Mouse (Mus musculus) neural tube, embryonic 12.5 days (tissue): ENCODE results near the gene Cobll1. TPM values are rescaled to one million over a fixed set of nuclear protein-coding genes. Genes with fewer than 3 reads are reported as not detected.

Source experiments
- ATAC-seq: fragments of 200-750 bp; cut with Nextera tagmentation; 2 replicates; pipeline ENCODE4 v1.8.0; 2017; ENCODE audit warnings: low read depth, mild to moderate bottlenecking, moderate TSS enrichment, moderate library complexity; ENCODE audit not compliant: low FRiP score
- H3K27ac ChIP-seq: fragments of 300-500 bp; sonication (generic); 2 replicates; pipeline ENCODE4 v1.5.1; 2016
- H3K27me3 ChIP-seq: fragments of 300-500 bp; sonication (generic); replicated peaks from 2 replicates; pipeline ENCODE4 v1.6.1; 2016; ENCODE audit warnings: mild to moderate bottlenecking
- H3K36me3 ChIP-seq: fragments of 300-500 bp; sonication (generic); 2 replicates; pipeline ENCODE4 v1.6.1; 2016; ENCODE audit warnings: mild to moderate bottlenecking
- H3K4me1 ChIP-seq: fragments of 300-500 bp; sonication (generic); 2 replicates; pipeline ENCODE4 v1.6.1; 2016
- H3K4me2 ChIP-seq: fragments of 300-500 bp; sonication (generic); replicated peaks from 2 replicates; pipeline ENCODE4 v1.6.1; 2016; ENCODE audit warnings: mild to moderate bottlenecking
- H3K4me3 ChIP-seq: fragments of 300-500 bp; sonication (generic); 2 replicates; pipeline ENCODE4 v1.5.1; 2016
- H3K9ac ChIP-seq: fragments of 300-500 bp; sonication (generic); 2 replicates; pipeline ENCODE4 v1.6.1; 2016; ENCODE audit warnings: mild to moderate bottlenecking
- H3K9me3 ChIP-seq: fragments of 300-500 bp; sonication (generic); 2 replicates; pipeline ENCODE4 v1.6.1; 2016; ENCODE audit warnings: mild to moderate bottlenecking
- WGBS: fragments of 180-500 bp; shearing (Covaris S2); methylation state at CpG from one replicate; pipeline ENCODE4 v1.1.7; 2016; 5-methylcytosine and 5-hydroxymethylcytosine counted together
- polyA plus RNA-seq: library from polyadenylated mRNA; unstranded; fragments of >200 nt; fragmentation: Nextera tagmentation; extraction: Ambion mirVana; gene quantifications from 2 replicates; pipeline ENCODE4 v1.2.1, GENCODE M21; 2016

Gene Cobll1
- polyA plus RNA-seq, 1 experiment from 2014 or later = 3.0 TPM

- Histone ChIP-seq H3K4me1 (0 out of 2 replicates have a peak, but pooled peaks cover 4% of the 10 kb centered on the region), H3K27ac (no peak overlapping the region), H3K36me3 (no peaks in the 10 kb centered on the region), H3K4me3 (no peak overlapping the region), H3K27me3 (no peaks in the 10 kb centered on the region), H3K4me2 (no peak overlapping the region), H3K9me3 (no peaks in the 10 kb centered on the region), H3K9ac (no peak overlapping the region)
- ATAC-seq = no peak
These were observed 51.6 kb downstream of the Cobll1 start for GRCm38 (mm10) chr2:65187652-65188051.

- Histone ChIP-seq H3K4me2 (no peak overlapping the region), H3K9ac (no peak overlapping the region), H3K4me1 (0 out of 2 replicates have a peak, but pooled peaks cover 4% of the 10 kb centered on the region), H3K27ac (no peak overlapping the region), H3K36me3 (no peaks in the 10 kb centered on the region), H3K4me3 (no peak overlapping the region), H3K27me3 (no peaks in the 10 kb centered on the region), H3K9me3 (no peaks in the 10 kb centered on the region)
- 90% methylated on average over 3 of the region's 3 CpGs for WGBS
- no peak for ATAC-seq
These were observed 52.0 kb downstream of the Cobll1 start for GRCm38 (mm10) chr2:65187164-65187563.

- no peaks in the 10 kb centered on the region for H3K36me3 ChIP-seq
- no peak overlapping the region for H3K4me3 ChIP-seq
- H3K9ac ChIP-seq = no peak overlapping the region
- no peaks in the 10 kb centered on the region for H3K9me3 ChIP-seq
- 32% methylated on average over 2 of the region's 2 CpGs for WGBS
- no peaks in the 10 kb centered on the region for H3K27me3 ChIP-seq
- ATAC-seq = no peak
- H3K4me2 ChIP-seq = no peak overlapping the region
- no peak overlapping the region for H3K27ac ChIP-seq
- H3K4me1 ChIP-seq = peaks cover 8% of the 10 kb centered on the region; the same call in 1 of the 2 replicates
These were observed 56.5 kb downstream of the Cobll1 start for GRCm38 (mm10) chr2:65182747-65183146.

GRCm38 (mm10) chr2:65181736-65182135 is 57.5 kb downstream of the Cobll1 start:
- Histone ChIP-seq H3K4me3 (no peak overlapping the region), H3K36me3 (no peaks in the 10 kb centered on the region), H3K9me3 (no peaks in the 10 kb centered on the region), H3K9ac (no peak overlapping the region), H3K27me3 (no peaks in the 10 kb centered on the region), H3K4me2 (no peak overlapping the region), H3K27ac (no peak overlapping the region), H3K4me1 (peaks cover 8% of the 10 kb centered on the region; the same call in 1 of the 2 replicates)
- 86% methylated on average over 8 of the region's 8 CpGs for WGBS
- no peak; the same call in 1 of the 2 replicates for ATAC-seq

- H3K9ac ChIP-seq = no peak overlapping the region
- H3K4me1 ChIP-seq = peaks cover 8% of the 10 kb centered on the region; the same call in 1 of the 2 replicates
- H3K9me3 ChIP-seq = no peaks in the 10 kb centered on the region
- peak overlapping the region; percentile 33 for H3K4me2 ChIP-seq
- H3K4me3 ChIP-seq = no peak overlapping the region
- no peak overlapping the region for H3K27ac ChIP-seq
- no peaks in the 10 kb centered on the region for H3K27me3 ChIP-seq
- whole genome bisulfite sequencing = 30% methylated on average over 9 of the region's 9 CpGs
- ATAC-seq = peak; percentile 73
- H3K36me3 ChIP-seq = no peaks in the 10 kb centered on the region
These were observed 58.0 kb downstream of the Cobll1 start for GRCm38 (mm10) chr2:65181066-65181716.

- Histone ChIP-seq H3K27ac (no peak overlapping the region), H3K4me3 (no peak overlapping the region), H3K9me3 (no peaks in the 10 kb centered on the region), H3K27me3 (no peaks in the 10 kb centered on the region), H3K36me3 (no peaks in the 10 kb centered on the region), H3K9ac (no peak overlapping the region), H3K4me1 (no peaks in the 10 kb centered on the region), H3K4me2 (no peak overlapping the region)
- WGBS = 74% methylated on average over 5 of the region's 5 CpGs
- ATAC-seq = no peak
These were observed 63.6 kb downstream of the Cobll1 start for GRCm38 (mm10) chr2:65175645-65176044.

- no peak overlapping the region for H3K27ac ChIP-seq
- H3K4me2 ChIP-seq = no peak overlapping the region
- no peak overlapping the region for H3K4me3 ChIP-seq
- H3K36me3 ChIP-seq = no peaks in the 10 kb centered on the region
- no peak overlapping the region for H3K9ac ChIP-seq
- no peak for ATAC-seq
- 93% methylated on average over 6 of the region's 6 CpGs for WGBS
- H3K9me3 ChIP-seq = no peaks in the 10 kb centered on the region
- H3K4me1 ChIP-seq = no peaks in the 10 kb centered on the region
- no peaks in the 10 kb centered on the region for H3K27me3 ChIP-seq
These were observed 67.1 kb downstream of the Cobll1 start for GRCm38 (mm10) chr2:65172071-65172470.

GRCm38 (mm10) chr2:65171516-65171915 is 67.7 kb downstream of the Cobll1 start:
- WGBS = 70% methylated on average over 1 of the region's 1 CpGs
- Histone ChIP-seq H3K36me3 (no peaks in the 10 kb centered on the region), H3K4me1 (no peaks in the 10 kb centered on the region), H3K27ac (no peak overlapping the region), H3K27me3 (no peaks in the 10 kb centered on the region), H3K9me3 (no peaks in the 10 kb centered on the region), H3K4me3 (no peak overlapping the region), H3K4me2 (no peak overlapping the region), H3K9ac (no peak overlapping the region)
- ATAC-seq = no peak

- Histone ChIP-seq H3K27ac (no peak overlapping the region), H3K27me3 (no peaks in the 10 kb centered on the region), H3K4me2 (no peak overlapping the region), H3K9ac (no peak overlapping the region), H3K4me3 (no peak overlapping the region), H3K36me3 (no peaks in the 10 kb centered on the region), H3K4me1 (no peaks in the 10 kb centered on the region), H3K9me3 (no peaks in the 10 kb centered on the region)
- WGBS = 83% methylated on average over 18 of the region's 18 CpGs
- no peak for ATAC-seq
These were observed 68.3 kb downstream of the Cobll1 start for GRCm38 (mm10) chr2:65170693-65171456.

GRCm38 (mm10) chr2:65170256-65170655 is 68.9 kb downstream of the Cobll1 start:
- Histone ChIP-seq H3K27ac (no peak overlapping the region), H3K9ac (no peak overlapping the region), H3K27me3 (no peaks in the 10 kb centered on the region), H3K4me2 (no peak overlapping the region), H3K4me1 (no peaks in the 10 kb centered on the region), H3K4me3 (no peak overlapping the region), H3K36me3 (no peaks in the 10 kb centered on the region), H3K9me3 (no peaks in the 10 kb centered on the region)
- no peak for ATAC-seq
- WGBS = 93% methylated on average over 5 of the region's 5 CpGs

- H3K36me3 ChIP-seq = no peaks in the 10 kb centered on the region
- H3K4me3 ChIP-seq = no peak overlapping the region
- H3K4me1 ChIP-seq = no peaks in the 10 kb centered on the region
- H3K9ac ChIP-seq = no peak overlapping the region
- WGBS = 90% methylated on average over 4 of the region's 4 CpGs
- no peak for ATAC-seq
- H3K27me3 ChIP-seq = no peaks in the 10 kb centered on the region
- H3K9me3 ChIP-seq = no peaks in the 10 kb centered on the region
- H3K4me2 ChIP-seq = no peak overlapping the region
- no peak overlapping the region for H3K27ac ChIP-seq
These were observed 75.2 kb downstream of the Cobll1 start for GRCm38 (mm10) chr2:65163990-65164389.

- Histone ChIP-seq H3K9me3 (no peaks in the 10 kb centered on the region), H3K4me3 (no peak overlapping the region), H3K9ac (no peak overlapping the region), H3K27me3 (no peaks in the 10 kb centered on the region), H3K27ac (no peak overlapping the region), H3K4me1 (no peaks in the 10 kb centered on the region), H3K36me3 (no peaks in the 10 kb centered on the region), H3K4me2 (no peak overlapping the region)
- WGBS = 91% methylated on average over 5 of the region's 5 CpGs
- no peak for ATAC-seq
These were observed 76.6 kb downstream of the Cobll1 start for GRCm38 (mm10) chr2:65162625-65163024.
